Mouse (Mus musculus): ENCODE data around the gene F11r. TPM values are rescaled to one million over a fixed set of nuclear protein-coding genes. Genes with fewer than 3 reads are reported as not detected.

F11r gene
- total RNA-seq, 2 experiments from 2014 or later = 6.9 to 7.7 TPM

DNA sequence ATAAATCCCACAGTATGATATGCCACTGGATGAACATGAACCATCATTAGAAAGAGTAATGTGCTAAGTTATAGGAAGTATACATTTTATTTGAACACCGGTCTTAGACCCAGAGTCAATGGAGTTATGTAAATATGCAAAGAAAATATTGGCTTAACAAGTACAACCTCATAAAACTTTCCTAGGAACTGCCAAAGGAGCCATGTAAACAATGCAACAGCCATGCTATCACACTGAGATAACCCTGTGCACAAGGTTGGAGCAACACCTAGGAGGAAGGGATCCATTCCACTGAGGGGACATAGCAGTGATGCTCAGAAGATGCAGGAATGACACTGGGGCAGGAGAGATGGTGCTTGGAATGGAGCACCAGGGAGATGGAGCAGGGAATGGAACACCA, 76.4 kb downstream of the F11r start:
- DNase-seq (ENCODE audit: low spot score in 2 of 2) = no peak

Other genes starting within 250 kb of the F11r start
- gene Pcp4l1, start 241.3 kb upstream of the F11r start, total RNA-seq (2021) = 10 to 100 TPM; 43.1 to 44.4 TPM
- under 1 TPM in 1 of 2 experiments, not detected in 1; 0.12 TPM for gene Nr1i3, start 223.6 kb upstream of the F11r start, total RNA-seq (2021)
- gene Tomm40l, start 215.0 kb upstream of the F11r start, total RNA-seq (2021) = 10 to 100 TPM; 66.3 to 75.2 TPM
- gene Apoa2, start 212.5 kb upstream of the F11r start, total RNA-seq (2021) = 1 to 10 TPM; 1.3 to 3.2 TPM
- 10 to 100 TPM; 14.4 to 14.6 TPM for gene Fcer1g, start 203.2 kb upstream of the F11r start, total RNA-seq (2021)
- 10 to 100 TPM; 31.5 to 34.6 TPM for gene Adamts4, start 187.1 kb upstream of the F11r start, total RNA-seq (2021)
- gene Ndufs2, start 186.1 kb upstream of the F11r start, total RNA-seq (2021) = 100 to 1,000 TPM; 274 to 282 TPM
- 10 to 100 TPM; 54.8 to 62.8 TPM for gene B4galt3, start 167.2 kb upstream of the F11r start, total RNA-seq (2021)
- gene Ppox, start 156.3 kb upstream of the F11r start, total RNA-seq (2021) = 10 to 100 TPM; 24.2 to 25.2 TPM
- 10 to 100 TPM; 49.2 to 53.6 TPM for gene Usp21, start 149.5 kb upstream of the F11r start, total RNA-seq (2021)
- 100 to 1,000 TPM; 112 TPM for gene Ufc1, start 142.5 kb upstream of the F11r start, total RNA-seq (2021)
- 10 to 100 TPM; 32.4 to 32.7 TPM for gene Dedd, start 108.4 kb upstream of the F11r start, total RNA-seq (2021)
- gene Nit1, start 91.9 kb upstream of the F11r start, total RNA-seq (2021) = 10 to 100 TPM; 40.5 to 41.4 TPM
- 100 to 1,000 TPM; 123 to 135 TPM for gene Pfdn2, start 91.9 kb upstream of the F11r start, total RNA-seq (2021)
- gene Klhdc9, start 76.7 kb upstream of the F11r start, total RNA-seq (2021) = 1 to 10 TPM; 6.8 to 7.4 TPM
- 1 to 10 TPM; 2.1 to 3.1 TPM for gene Nectin4, start 67.4 kb upstream of the F11r start, total RNA-seq (2021)
- 1 to 10 TPM; 2.1 to 2.4 TPM for gene Arhgap30, start 48.6 kb upstream of the F11r start, total RNA-seq (2021)
- 100 to 1,000 TPM; 129 to 135 TPM for gene Usf1, start 26.2 kb upstream of the F11r start, total RNA-seq (2021)
- gene Tstd1, start 18.7 kb upstream of the F11r start, total RNA-seq (2021) = 1 to 10 TPM; 2.6 to 2.9 TPM
- gene Alyref2, start 65.9 kb downstream of the F11r start, total RNA-seq (2021) = 1 to 10 TPM; 7.5 to 8.9 TPM
- not detected for gene Itln1, start 97.8 kb downstream of the F11r start, total RNA-seq (2021)
- not detected for gene Cd244a, start 121.7 kb downstream of the F11r start, total RNA-seq (2021)
- gene Ly9, start 169.9 kb downstream of the F11r start, total RNA-seq (2021) = not detected
- not detected for gene Slamf7, start 215.5 kb downstream of the F11r start, total RNA-seq (2021)
- not detected for gene Cd48, start 244.5 kb downstream of the F11r start, total RNA-seq (2021)

Measured in layer of hippocampus, postnatal 14 days (tissue).